ENCODE assay signal across 50 mouse cellular contexts in the genomic region with DNA sequence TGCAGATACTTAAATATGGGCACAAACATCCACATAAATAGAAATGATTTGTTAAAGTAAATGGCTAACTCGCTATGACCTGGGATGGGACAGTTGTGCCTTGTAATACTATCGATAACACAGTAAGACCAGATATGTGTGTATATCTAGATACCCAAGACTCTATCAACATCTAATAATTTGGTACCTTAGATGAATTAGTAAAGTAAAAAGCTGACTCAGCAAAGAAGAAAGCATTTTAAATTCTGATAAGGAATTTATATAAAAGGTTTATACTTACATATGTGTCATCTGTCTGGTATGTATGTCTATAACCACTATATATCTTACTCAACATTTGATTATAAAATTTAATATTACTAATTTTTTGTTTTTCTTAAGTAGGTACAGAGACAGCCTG. TPM values are rescaled to one million over a fixed set of nuclear protein-coding genes. Genes with fewer than 3 reads are reported as not detected.
"Had no signal": no experiment of that assay in that cellular context is flagged by ENCODE, and none has a peak within 500 bp of the region (broad histone marks: within the 10 kb centered on the region; RNA-seq: fewer than 3 reads in every experiment).

No protein-coding gene starts in this region.

- H3K4me1 ChIP-seq: heart, embryonic 12.5 days; heart, embryonic 13.5 days; heart, embryonic 15.5 days; hindbrain, embryonic 10.5 days; hindbrain, embryonic 12.5 days; hindbrain, embryonic 13.5 days; hindbrain, embryonic 15.5 days; intestine, embryonic 15.5 days; kidney, embryonic 15.5 days had no signal

- H3K36me3 ChIP-seq: heart, embryonic 12.5 days; heart, embryonic 13.5 days; heart, embryonic 15.5 days; hindbrain, embryonic 10.5 days; hindbrain, embryonic 12.5 days; hindbrain, embryonic 13.5 days; hindbrain, embryonic 15.5 days; intestine, embryonic 15.5 days; kidney, embryonic 15.5 days had no signal

- H3K4me2 ChIP-seq: heart, embryonic 11.5 days; heart, embryonic 12.5 days; heart, embryonic 13.5 days; heart, embryonic 15.5 days; hindbrain, embryonic 12.5 days; hindbrain, embryonic 13.5 days; hindbrain, embryonic 14.5 days; hindbrain, embryonic 15.5 days; intestine, embryonic 15.5 days; kidney, embryonic 15.5 days had no signal

- H3K9me3 ChIP-seq: heart, embryonic 12.5 days; heart, embryonic 13.5 days; heart, embryonic 15.5 days; hindbrain, embryonic 10.5 days; hindbrain, embryonic 12.5 days; hindbrain, embryonic 13.5 days; hindbrain, embryonic 15.5 days; intestine, embryonic 15.5 days; kidney, embryonic 15.5 days had no signal

- ATAC-seq: hindbrain, embryonic 16.5 days; hindbrain, postnatal 0 days; inflammation-experienced regulatory T-cells, adult 6 months; intestine, embryonic 15.5 days; intestine, embryonic 16.5 days; intestine, postnatal 0 days had no signal

- H3K27me3 ChIP-seq: heart, embryonic 12.5 days; heart, embryonic 13.5 days; heart, embryonic 15.5 days; hindbrain, embryonic 12.5 days; hindbrain, embryonic 13.5 days; hindbrain, embryonic 15.5 days; intestine, embryonic 15.5 days; kidney, embryonic 15.5 days had no signal

- H3K4me3 ChIP-seq: heart, embryonic 12.5 days; heart, embryonic 13.5 days; heart, embryonic 15.5 days; hindbrain, embryonic 10.5 days; hindbrain, embryonic 12.5 days; hindbrain, embryonic 13.5 days; hindbrain, embryonic 15.5 days; intestine, embryonic 15.5 days; kidney, embryonic 15.5 days; layer of hippocampus, adult 2 months; left cerebral cortex, adult 2 months had no signal

- H3K27ac ChIP-seq: heart, embryonic 13.5 days; heart, embryonic 15.5 days; hindbrain, embryonic 10.5 days; hindbrain, embryonic 12.5 days; hindbrain, embryonic 13.5 days; hindbrain, embryonic 14.5 days; hindbrain, embryonic 15.5 days; hindbrain, postnatal 0 days; intestine, embryonic 15.5 days; kidney, embryonic 15.5 days; kidney, postnatal 0 days; layer of hippocampus, adult 2 months; left cerebral cortex, adult 2 months had no signal

- DNase-seq: heart, postnatal 10 days; heart, postnatal 14 days; heart, postnatal 36 days; heart, postnatal 4 days; kidney, adult 11 months; kidney, adult 18-20 months; kidney, adult 2 months; kidney, adult 8-10 months; kidney, adult 9 months; kidney, postnatal 10 days; kidney, postnatal 14 days; kidney, postnatal 25 days; kidney, postnatal 36 days; layer of hippocampus, adult 9-11 months; layer of hippocampus, postnatal 36 days had no signal

- H3K9ac ChIP-seq: heart, embryonic 12.5 days; heart, embryonic 13.5 days; heart, embryonic 15.5 days; hindbrain, embryonic 12.5 days; hindbrain, embryonic 13.5 days; hindbrain, embryonic 14.5 days; hindbrain, embryonic 15.5 days; intestine, embryonic 15.5 days; kidney, embryonic 15.5 days had no signal

RNA-seq across cellular contexts. Expression of gene Reg3g, which starts 15.9 kb away (rescaled TPM):
- total RNA-seq: heart, postnatal 25 days; heart, postnatal 36 days; heart, postnatal 4 days; hematopoietic stem cell, adult 5-6 weeks; hindbrain, postnatal 0 days; layer of hippocampus, adult 18-20 months; layer of hippocampus, adult 2 months; layer of hippocampus, adult 8-10 months; layer of hippocampus, postnatal 10 days; layer of hippocampus, postnatal 14 days; layer of hippocampus, postnatal 25 days; layer of hippocampus, postnatal 36 days; left cerebral cortex, adult 18-20 months; left cerebral cortex, adult 2 months; left cerebral cortex, adult 8-10 months had no signal
- polyA plus RNA-seq: heart, embryonic 11.5 days; heart, embryonic 12.5 days; heart, embryonic 13.5 days; heart, embryonic 14.5 days; hindbrain, embryonic 10.5 days; hindbrain, embryonic 11.5 days; hindbrain, embryonic 12.5 days; hindbrain, embryonic 13.5 days; hindbrain, embryonic 14.5 days; hindbrain, embryonic 15.5 days; hindbrain, embryonic 16.5 days; hindbrain, postnatal 0 days; inflammation-experienced regulatory T-cells, adult 6 months; intestine, embryonic 14.5 days; kidney, adult 2 months; kidney, embryonic 14.5 days; kidney, embryonic 15.5 days; kidney, embryonic 16.5 days had no signal

RNA-seq across cellular contexts. Expression of gene Reg1, which starts 30.3 kb away (rescaled TPM):
- total RNA-seq: heart, postnatal 10 days; heart, postnatal 14 days; heart, postnatal 25 days; heart, postnatal 36 days; heart, postnatal 4 days; hematopoietic stem cell, adult 5-6 weeks; hindbrain, postnatal 0 days; layer of hippocampus, adult 18-20 months; layer of hippocampus, adult 2 months; layer of hippocampus, adult 8-10 months; layer of hippocampus, postnatal 10 days; layer of hippocampus, postnatal 14 days; layer of hippocampus, postnatal 25 days; layer of hippocampus, postnatal 36 days; left cerebral cortex, adult 18-20 months; left cerebral cortex, adult 2 months; left cerebral cortex, adult 8-10 months had no signal
- polyA plus RNA-seq: heart, embryonic 11.5 days; heart, embryonic 12.5 days; heart, embryonic 13.5 days; heart, embryonic 14.5 days; heart, embryonic 15.5 days; heart, postnatal 0 days; hindbrain, embryonic 10.5 days; hindbrain, embryonic 11.5 days; hindbrain, embryonic 12.5 days; hindbrain, embryonic 13.5 days; hindbrain, embryonic 14.5 days; hindbrain, embryonic 15.5 days; hindbrain, embryonic 16.5 days; hindbrain, postnatal 0 days; inflammation-experienced regulatory T-cells, adult 6 months; kidney, adult 2 months; kidney, embryonic 14.5 days; kidney, embryonic 16.5 days; kidney, postnatal 0 days had no signal

RNA-seq across cellular contexts. Expression of gene Reg2, which starts 57.4 kb away (rescaled TPM):
- total RNA-seq: heart, postnatal 10 days; heart, postnatal 14 days; heart, postnatal 25 days; heart, postnatal 36 days; heart, postnatal 4 days; hematopoietic stem cell, adult 5-6 weeks; hindbrain, postnatal 0 days; layer of hippocampus, adult 18-20 months; layer of hippocampus, adult 2 months; layer of hippocampus, adult 8-10 months; layer of hippocampus, postnatal 10 days; layer of hippocampus, postnatal 14 days; layer of hippocampus, postnatal 25 days; layer of hippocampus, postnatal 36 days; left cerebral cortex, adult 18-20 months; left cerebral cortex, adult 2 months; left cerebral cortex, adult 8-10 months had no signal
- polyA plus RNA-seq: heart, embryonic 11.5 days; heart, embryonic 12.5 days; heart, embryonic 13.5 days; heart, embryonic 14.5 days; heart, embryonic 15.5 days; heart, embryonic 16.5 days; heart, postnatal 0 days; hindbrain, embryonic 10.5 days; hindbrain, embryonic 11.5 days; hindbrain, embryonic 12.5 days; hindbrain, embryonic 13.5 days; hindbrain, embryonic 14.5 days; hindbrain, embryonic 15.5 days; hindbrain, embryonic 16.5 days; hindbrain, postnatal 0 days; inflammation-experienced regulatory T-cells, adult 6 months; intestine, embryonic 14.5 days; intestine, embryonic 15.5 days; intestine, embryonic 16.5 days; intestine, postnatal 0 days; kidney, adult 2 months; kidney, embryonic 14.5 days; kidney, embryonic 15.5 days; kidney, embryonic 16.5 days; kidney, postnatal 0 days had no signal
